Mouse (Mus musculus): Measurements from ENCODE around the gene Abi3bp.

GRCm38 (mm10) chr16:56486461-56486860 is 8.8 kb downstream of the Abi3bp start:
- TF ChIP-seq CTCF (IDR thresholded peaks at IDR 0.05; ENCODE audit: low read depth) (no peak), EP300 (IDR thresholded peaks at IDR 0.05; ENCODE audit: low read depth) (no peak)

All from liver, embryonic 14.5 days (tissue).